Mouse (Mus musculus): ENCODE data around the gene Kcna5. TPM values are rescaled to one million over a fixed set of nuclear protein-coding genes. Genes with fewer than 3 reads are reported as not detected.

Gene Kcna5
- not detected for polyA plus RNA-seq (2017; shearing (Covaris generic))

- no peak for ATAC-seq
These were observed at the start of gene Kcna5 for GRCm38 (mm10) chr6:126535208-126535910. Gene Kcna5 (minus strand): TSS chr6:126535412.

GRCm38 (mm10) chr6:126583075-126583474, 47.9 kb upstream of the Kcna5 start:
- ATAC-seq: no peak

DNA sequence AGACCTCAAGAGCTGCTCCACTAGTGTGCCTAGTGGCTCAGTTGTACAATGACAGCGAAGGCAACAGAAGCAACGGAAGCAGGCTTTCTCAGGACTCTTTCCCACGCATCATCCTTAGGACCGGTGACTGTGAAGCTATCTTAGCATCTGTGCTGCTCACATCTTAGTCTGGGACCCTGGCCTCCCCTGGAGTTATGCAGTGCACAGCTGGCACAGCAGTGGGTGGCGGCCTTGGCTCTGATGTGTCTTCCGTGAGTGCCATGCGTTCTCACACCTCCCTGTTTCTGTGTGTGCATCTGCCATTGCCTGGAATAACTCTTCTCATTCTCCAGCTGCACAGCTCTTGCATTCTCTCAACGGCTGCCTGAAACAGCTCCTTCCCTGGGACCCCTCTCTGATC, 46.4 kb upstream of the Kcna5 start:
- no peak for ATAC-seq

GRCm38 (mm10) chr6:126580571-126580970, 45.4 kb upstream of the Kcna5 start:
- ATAC-seq: no peak

- no peak for ATAC-seq
These were observed 42.2 kb upstream of the Kcna5 start for GRCm38 (mm10) chr6:126577415-126577814.

- no peak for ATAC-seq
These were observed 41.4 kb upstream of the Kcna5 start for GRCm38 (mm10) chr6:126576566-126576965.

DNA sequence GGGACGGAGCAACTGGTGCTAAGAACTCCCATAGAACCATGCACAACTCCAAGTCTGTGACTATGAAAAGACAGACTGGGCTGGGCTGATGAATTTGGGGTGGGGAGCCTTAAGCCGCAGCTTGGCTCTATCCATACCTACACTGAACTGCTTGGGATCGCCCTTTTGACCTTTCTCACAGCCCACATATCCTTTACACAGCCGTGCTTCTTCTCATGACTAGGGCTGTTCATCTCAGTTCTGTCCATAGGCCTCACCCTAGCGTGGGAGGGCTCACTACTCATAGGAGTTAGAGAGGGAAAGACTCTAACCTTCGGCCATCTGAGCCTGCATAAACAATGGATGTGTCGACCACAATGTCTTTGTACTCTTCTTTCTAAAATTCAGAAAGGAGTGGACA, 39.6 kb upstream of the Kcna5 start:
- no peak for ATAC-seq

DNA sequence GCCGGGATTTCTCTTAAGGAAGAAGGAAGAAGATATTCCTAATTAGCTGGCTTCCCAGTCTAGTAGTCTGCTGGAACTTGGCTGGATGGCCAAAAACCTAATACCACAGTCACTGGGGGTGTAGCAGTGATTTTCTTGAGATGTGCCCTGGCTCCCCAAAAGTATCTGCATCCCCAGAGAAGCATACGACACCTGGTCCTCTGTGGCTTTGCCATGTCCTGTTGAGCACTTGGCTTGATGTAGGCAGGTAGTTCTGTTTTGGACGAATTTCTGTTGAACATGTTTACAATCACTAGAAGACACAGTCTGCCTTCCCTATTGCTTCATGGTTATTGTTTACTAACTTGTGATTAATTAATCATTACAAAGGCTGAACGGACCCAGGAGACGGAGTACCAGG, 37.8 kb upstream of the Kcna5 start:
- no peak for ATAC-seq

GRCm38 (mm10) chr6:126569809-126570208, 34.6 kb upstream of the Kcna5 start:
- ATAC-seq: no peak

GRCm38 (mm10) chr6:126568046-126568830, 33.0 kb upstream of the Kcna5 start:
- ATAC-seq: no peak

DNA sequence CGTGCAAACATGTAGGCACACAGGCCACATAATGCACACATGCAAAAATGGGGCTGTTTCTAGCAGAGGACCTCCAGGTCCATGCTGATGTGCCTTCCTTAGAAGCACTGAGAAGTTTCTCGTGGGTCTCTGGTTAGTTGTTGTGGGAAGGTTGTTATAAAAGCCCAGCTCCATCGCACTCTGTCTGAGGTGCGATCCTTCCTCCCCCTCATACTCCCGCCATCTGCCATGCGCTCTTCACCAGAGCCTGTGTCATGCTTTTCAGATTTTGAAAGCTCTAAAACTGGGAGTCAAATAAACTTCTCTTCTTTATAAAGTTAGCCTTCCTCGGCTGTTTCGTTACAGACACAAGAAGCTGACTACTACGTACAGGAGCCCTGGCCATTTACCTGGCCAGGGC, 32.1 kb upstream of the Kcna5 start:
- ATAC-seq: no peak

DNA sequence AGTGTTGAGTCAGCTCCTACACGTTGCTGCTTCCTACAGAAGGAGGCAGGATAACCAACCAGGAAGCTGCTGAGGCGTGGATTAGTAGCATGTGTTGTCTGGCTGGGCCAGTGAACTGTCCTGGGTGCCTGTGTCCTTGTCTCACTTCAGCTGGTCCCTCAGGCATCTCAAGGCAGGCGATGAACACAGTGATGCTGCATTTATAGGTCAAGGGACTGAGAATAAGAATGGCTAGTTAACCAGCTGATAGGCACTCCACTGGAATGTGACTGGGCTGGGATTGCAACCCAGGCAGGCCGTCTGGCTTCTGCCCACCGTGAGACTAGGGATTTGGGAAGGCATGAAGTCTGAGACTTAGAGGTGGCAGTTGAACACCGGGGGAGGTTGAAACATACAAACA, 29.2 kb upstream of the Kcna5 start:
- ATAC-seq: no peak

- ATAC-seq: no peak
These were observed 28.7 kb upstream of the Kcna5 start for GRCm38 (mm10) chr6:126563898-126564297.

GRCm38 (mm10) chr6:126561702-126562101, 26.5 kb upstream of the Kcna5 start:
- no peak for ATAC-seq

GRCm38 (mm10) chr6:126560696-126561095, 25.5 kb upstream of the Kcna5 start:
- ATAC-seq: no peak

DNA sequence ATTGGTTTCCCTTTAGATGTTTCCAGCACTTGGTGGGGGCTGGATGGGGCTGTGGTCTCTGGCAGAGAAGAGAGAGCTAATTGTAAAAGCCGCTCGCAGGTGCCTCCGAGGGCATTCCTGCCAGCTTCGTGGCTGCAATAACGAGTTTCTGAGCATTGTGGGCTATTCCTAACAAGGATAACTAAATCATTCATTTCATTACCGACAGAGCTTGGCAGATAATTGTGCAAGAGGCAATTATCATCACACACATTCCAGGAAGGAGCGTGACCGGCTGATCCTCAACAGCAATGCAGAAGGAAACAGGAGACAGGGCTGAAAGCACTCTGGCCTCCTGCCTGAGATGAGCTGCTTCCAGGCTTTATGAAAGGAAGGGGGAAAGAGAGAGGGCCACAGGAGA, 24.8 kb upstream of the Kcna5 start:
- no peak for ATAC-seq

- no peak for ATAC-seq
These were observed 23.1 kb upstream of the Kcna5 start for GRCm38 (mm10) chr6:126558276-126558675.

GRCm38 (mm10) chr6:126553812-126554211, 18.6 kb upstream of the Kcna5 start:
- ATAC-seq: no peak

- ATAC-seq: no peak
These were observed 16.7 kb upstream of the Kcna5 start for GRCm38 (mm10) chr6:126551862-126552395.

DNA sequence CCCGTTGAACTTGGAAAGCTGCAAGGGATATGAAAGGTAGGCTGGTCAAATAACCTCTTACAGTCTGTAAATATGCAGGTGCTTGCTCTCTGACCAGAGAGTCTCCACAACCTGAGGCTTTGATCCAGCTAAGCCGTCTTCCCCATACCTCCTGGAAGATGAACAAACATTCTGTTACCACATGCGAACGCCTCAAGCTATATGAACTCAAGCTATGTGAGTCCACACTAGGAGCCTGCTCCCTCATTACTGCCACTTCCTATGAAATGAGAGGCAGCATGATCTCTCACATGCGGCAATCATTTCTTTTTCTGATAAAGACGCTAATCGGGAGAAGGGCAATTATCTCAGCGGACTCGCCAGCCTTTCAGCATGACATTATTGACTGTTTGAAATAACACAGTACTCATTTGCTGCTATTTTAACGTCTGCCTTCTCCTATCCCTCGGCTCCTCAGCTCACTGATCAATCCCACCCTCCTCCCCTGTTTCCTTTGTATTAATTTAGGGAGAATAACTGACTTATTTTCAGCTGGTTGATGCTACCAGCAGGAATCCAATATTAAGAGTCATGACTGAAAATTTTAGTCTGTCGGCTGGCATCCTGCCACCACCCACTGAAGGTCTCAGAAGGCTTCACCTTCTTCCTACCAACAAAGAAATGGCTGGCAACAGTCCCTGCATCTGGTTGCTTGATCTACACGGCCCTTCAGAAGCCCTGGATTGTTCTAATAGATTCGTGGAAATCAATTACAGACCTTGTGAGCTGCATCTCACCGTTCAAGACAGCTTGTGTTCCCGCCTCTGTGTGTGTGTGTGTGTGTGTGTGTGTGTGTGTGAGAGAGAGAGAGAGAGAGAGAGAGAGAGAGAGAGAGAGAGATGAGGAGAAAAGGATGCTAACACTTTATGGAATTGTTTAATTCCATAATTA, 9.2 kb upstream of the Kcna5 start:
- ATAC-seq: no peak

GRCm38 (mm10) chr6:126542724-126543123, 7.5 kb upstream of the Kcna5 start:
- ATAC-seq: no peak

- ATAC-seq: no peak
These were observed 2.3 kb upstream of the Kcna5 start for GRCm38 (mm10) chr6:126537512-126537911.

- no peak for ATAC-seq
These were observed 1.7 kb upstream of the Kcna5 start for GRCm38 (mm10) chr6:126536926-126537325.

Measured in activated CD4-positive, CD25-positive, alpha-beta regulatory T cell, adult 4 months (primary cell).